Mouse (Mus musculus): ENCODE measurements around the gene Sergef. TPM values are rescaled to one million over a fixed set of nuclear protein-coding genes. Genes with fewer than 3 reads are reported as not detected.

The Sergef gene
- total RNA-seq, 2 experiments from 2014 or later, result 3.7 to 4.0 TPM

GRCm38 (mm10) chr7:46422052-46422763 lies 217.4 kb downstream of the Sergef start:
- DNase-seq (ENCODE audit: low spot score), result no peak

GRCm38 (mm10) chr7:46421535-46421934 lies 218.1 kb downstream of the Sergef start:
- intact Hi-C loops (cut with DNase I), result no loop called here
- no peak for DNase-seq (ENCODE audit: low spot score)

More at GRCm38 (mm10) chr7:46422052-46422763, 217.4 kb downstream of the Sergef start:
- intact Hi-C loops (cut with DNase I), result no loop called here

- intact Hi-C loops (cut with DNase I), result no loop called here
- DNase-seq (ENCODE audit: low spot score), result no peak
Observed at GRCm38 (mm10) chr7:46418102-46418622, 221.4 kb downstream of the Sergef start.

- no peak for DNase-seq (ENCODE audit: low spot score)
- intact Hi-C loops (cut with DNase I), result no loop called here
Observed at GRCm38 (mm10) chr7:46417467-46417866, 222.1 kb downstream of the Sergef start.

GRCm38 (mm10) chr7:46415818-46416425 lies 223.7 kb downstream of the Sergef start:
- intact Hi-C loops (cut with DNase I), result no loop called here
- no peak for DNase-seq (ENCODE audit: low spot score)

- intact Hi-C loops (cut with DNase I), result no loop called here
- DNase-seq (ENCODE audit: low spot score), result no peak
Observed at GRCm38 (mm10) chr7:46413959-46414725, 225.5 kb downstream of the Sergef start.

GRCm38 (mm10) chr7:46412823-46413222 lies 226.8 kb downstream of the Sergef start:
- intact Hi-C loops (cut with DNase I), result no loop called here
- DNase-seq (ENCODE audit: low spot score), result no peak

- intact Hi-C loops (cut with DNase I), result no loop called here
- no peak for DNase-seq (ENCODE audit: low spot score)
Observed at GRCm38 (mm10) chr7:46410727-46411126, 228.9 kb downstream of the Sergef start.

GRCm38 (mm10) chr7:46409204-46409789 lies 230.3 kb downstream of the Sergef start:
- intact Hi-C loops (cut with DNase I), result no loop called here
- no peak for DNase-seq (ENCODE audit: low spot score)

GRCm38 (mm10) chr7:46408606-46409005 lies 231.0 kb downstream of the Sergef start:
- intact Hi-C loops (cut with DNase I), result no loop called here
- no peak for DNase-seq (ENCODE audit: low spot score)

- DNase-seq (ENCODE audit: low spot score), result no peak
- intact Hi-C loops (cut with DNase I), result no loop called here
Observed at GRCm38 (mm10) chr7:46404756-46405155, 234.9 kb downstream of the Sergef start.

- intact Hi-C loops (cut with DNase I), result no loop called here
- no peak for DNase-seq (ENCODE audit: low spot score)
Observed at GRCm38 (mm10) chr7:46403616-46404485, 235.8 kb downstream of the Sergef start.

GRCm38 (mm10) chr7:46401371-46402180 lies 238.0 kb downstream of the Sergef start:
- intact Hi-C loops (cut with DNase I), result no loop called here
- no peak for DNase-seq (ENCODE audit: low spot score)

GRCm38 (mm10) chr7:46400346-46400745 lies 239.3 kb downstream of the Sergef start:
- no peak for DNase-seq (ENCODE audit: low spot score)
- intact Hi-C loops (cut with DNase I), result no loop called here

- intact Hi-C loops (cut with DNase I), result loop anchor here (10.0 kb wide), 1 partner anchor 135 kb away; no protein-coding TSS in a partner anchor
- DNase-seq (ENCODE audit: low spot score), result no peak
Observed at GRCm38 (mm10) chr7:46399676-46400075, 239.9 kb downstream of the Sergef start.

- intact Hi-C loops (cut with DNase I), result loop anchor here (10.0 kb wide), 1 partner anchor 136 kb away; no protein-coding TSS in a partner anchor
- DNase-seq (ENCODE audit: low spot score), result no peak
Observed at GRCm38 (mm10) chr7:46398612-46399011, 241.0 kb downstream of the Sergef start.

GRCm38 (mm10) chr7:46397732-46398333 lies 241.8 kb downstream of the Sergef start:
- intact Hi-C loops (cut with DNase I), result loop anchor here (10.0 kb wide), 1 partner anchor 137 kb away; no protein-coding TSS in a partner anchor
- no peak for DNase-seq (ENCODE audit: low spot score)

All from heart, postnatal 25 days (tissue).